Mouse (Mus musculus) c-Kit-positive CD71-positive TER-119-positive erythroid progenitor cells, embryonic 14.5 days (primary cell): Measurements from ENCODE around the gene Gm37240.

Experiments
- DNase-seq: peaks from one replicate; pipeline ENCODE4 v3.0.0-alpha.2; 2013; ENCODE audit warnings: low spot score

The Gm37240 gene

DNA sequence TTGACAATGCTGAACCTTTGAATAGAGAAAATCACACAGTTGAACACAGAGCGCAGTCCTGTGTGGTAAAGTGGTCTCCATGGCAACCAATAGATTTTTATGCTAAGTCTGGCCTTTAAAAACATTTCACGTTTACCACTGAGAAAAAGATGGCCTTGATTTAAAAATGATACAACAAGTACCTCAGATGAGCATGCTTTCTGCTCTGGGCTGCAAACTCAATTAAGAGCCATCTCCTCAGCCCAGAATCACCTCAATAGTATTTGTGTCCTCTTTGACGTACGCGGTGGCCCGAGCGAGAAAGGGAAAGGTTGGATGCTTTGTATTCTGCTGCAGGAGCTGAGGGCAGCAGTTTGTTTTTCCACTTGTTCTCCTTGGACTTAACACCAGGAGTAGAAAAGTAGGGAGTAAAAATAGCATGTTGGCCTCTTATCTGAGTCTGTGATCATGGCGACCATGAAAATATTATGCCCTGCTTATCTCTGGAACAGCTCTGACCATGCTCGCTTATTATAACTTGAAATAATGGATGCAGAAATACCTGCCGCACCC is 548.0 kb downstream of the Gm37240 start:
- DNase-seq: no peak

DNA sequence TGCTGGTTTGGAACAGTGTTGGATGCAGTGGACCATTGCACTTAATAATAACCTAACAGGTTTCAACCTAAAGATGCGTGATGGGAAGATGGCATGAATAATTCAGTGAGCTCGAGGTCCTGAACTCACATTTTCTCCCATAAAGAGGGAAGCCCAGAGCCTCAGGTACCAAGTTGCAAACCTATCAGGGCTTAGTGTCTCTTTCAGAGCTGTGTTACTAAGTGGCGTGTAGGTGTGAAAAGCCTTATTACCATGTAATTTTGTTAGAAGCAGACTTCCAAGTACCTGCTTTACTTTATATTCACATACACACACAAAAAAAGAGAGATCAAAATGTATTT is 548.6 kb downstream of the Gm37240 start:
- no peak for DNase-seq

DNA sequence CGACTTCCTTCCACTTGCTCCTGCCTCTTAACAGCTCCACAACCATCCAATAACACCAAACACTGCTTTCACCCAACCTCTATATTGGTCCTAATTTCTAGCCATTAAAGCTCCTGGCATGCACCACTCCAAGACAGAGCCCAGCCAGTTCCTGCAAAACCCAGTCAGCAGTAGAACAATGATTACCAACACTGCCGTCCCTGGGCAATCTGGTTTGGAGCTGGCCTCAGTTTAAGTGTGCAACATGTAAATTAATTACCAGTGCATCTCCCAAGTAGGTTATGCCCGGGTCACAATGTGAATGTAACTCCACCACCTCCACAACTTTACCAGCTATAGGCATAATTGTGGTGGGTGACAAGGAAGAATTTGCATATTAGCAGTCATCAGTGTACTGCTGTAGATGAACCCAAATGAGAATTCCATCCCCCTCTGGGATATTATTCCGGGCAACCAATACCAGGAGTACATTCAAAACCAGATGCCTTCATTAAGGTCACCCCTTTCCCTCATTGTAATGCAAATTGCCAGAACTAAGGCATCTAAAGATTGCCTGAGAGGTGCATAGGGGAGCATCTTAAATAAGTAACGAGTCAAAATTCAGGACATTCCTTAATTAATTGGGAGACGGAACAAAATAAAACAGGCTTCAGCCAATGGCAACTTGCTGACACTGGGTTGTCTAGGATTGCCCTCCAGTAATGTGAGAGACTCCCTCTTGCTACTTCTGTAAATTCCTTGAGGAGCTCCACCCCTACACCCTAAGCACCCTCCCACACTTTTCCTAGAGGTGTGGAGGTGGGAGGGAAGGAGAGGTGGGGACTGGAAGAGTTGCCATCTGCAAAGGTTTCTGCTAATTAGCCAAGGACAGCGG is 549.2 kb downstream of the Gm37240 start:
- DNase-seq: no peak

DNA sequence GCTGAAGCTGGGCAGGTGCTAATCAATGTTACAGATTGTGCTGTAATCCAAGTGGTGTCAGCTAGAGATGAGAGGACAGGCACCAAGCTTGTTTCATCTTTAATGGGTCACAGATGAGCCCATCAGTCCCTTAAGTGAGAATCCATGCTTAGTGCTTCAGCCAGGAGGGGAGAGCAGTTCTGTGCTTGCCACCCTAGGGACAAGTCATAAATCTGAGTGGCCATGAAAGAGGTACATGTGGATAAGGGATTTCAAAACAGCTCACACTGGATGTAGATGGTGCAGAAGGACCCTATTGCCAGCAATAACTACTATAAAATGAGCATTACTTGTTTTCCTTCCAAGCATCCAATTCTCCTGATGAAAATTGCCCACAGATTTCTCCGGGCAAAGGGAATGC is 551.8 kb downstream of the Gm37240 start:
- no peak for DNase-seq

DNA sequence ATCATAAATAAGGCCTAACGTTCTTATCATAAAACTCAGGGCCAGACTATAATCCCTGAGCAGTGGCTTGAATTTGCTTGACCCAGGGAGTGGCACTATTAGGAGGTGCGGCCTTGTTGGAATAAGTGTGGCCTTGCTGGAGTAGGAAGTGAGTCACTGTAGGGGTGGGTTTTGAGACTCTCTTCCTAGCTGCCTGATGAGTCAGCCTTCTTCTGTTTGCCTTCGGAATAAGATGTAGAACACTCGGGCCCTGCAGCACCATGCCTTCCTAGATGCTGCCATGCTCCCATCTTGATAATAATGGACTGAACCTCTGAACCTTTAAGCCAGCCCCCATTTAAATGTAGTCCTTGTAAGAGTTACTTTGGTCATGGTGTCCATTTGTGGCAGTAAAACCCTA is 555.0 kb downstream of the Gm37240 start:
- DNase-seq: no peak

DNA sequence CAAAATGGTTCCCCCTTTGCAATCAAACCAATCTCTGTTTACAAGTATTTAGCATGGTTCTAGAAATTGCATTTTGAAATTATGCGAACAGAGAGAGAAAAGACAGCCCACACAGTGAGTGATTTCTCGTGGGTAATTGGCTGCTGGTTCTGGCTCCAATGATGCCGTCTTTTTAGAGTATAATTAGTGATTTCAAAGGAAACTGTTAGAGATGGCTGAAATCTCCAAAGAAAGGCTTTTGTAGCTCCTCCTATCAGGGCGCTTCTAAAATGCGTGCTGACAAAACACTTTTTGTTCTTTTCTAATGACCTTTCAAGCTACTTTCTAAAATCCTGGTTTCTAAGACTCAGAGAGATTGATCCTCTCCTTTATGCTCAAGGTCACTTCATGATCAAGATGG is 569.1 kb downstream of the Gm37240 start:
- no peak for DNase-seq

DNA sequence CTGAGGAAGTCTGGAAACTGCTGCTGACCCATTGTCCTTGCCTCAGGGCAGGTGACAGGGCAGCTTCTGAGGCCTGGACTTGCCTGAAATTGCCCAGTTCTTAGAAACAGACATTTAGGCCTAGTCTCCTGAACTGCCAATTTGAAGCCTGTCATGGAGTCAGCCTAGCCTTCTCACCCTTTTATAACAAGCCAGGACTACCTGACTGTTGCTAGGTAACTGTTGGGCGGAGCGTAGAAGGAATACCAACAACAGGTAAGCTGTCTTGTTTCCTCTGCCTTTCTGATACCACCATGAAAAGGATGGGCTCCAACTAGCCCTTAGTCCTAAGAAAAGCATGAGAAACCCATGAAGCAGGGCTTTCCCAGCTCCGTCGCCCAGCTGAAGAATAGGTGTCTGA is 570.0 kb downstream of the Gm37240 start:
- no peak for DNase-seq

DNA sequence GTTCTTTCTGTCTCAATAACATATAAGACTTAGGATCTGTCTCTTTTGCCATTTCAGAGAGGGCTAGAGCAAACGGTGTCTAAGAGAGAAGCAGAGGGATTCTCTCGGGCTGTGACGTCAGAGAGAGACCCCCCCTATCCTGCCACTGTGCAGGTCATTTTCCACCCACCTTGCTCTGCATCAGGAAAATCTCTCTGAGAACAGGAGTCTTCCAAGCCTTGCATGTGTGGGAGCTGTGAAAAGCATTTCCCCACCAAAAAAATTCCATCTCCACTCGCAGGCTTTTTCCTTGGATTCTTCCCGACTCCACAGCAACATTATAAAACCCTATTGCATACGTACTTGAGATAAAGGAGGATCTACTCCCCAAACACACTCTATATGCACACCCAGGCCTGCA is 572.4 kb downstream of the Gm37240 start:
- no peak for DNase-seq

DNA sequence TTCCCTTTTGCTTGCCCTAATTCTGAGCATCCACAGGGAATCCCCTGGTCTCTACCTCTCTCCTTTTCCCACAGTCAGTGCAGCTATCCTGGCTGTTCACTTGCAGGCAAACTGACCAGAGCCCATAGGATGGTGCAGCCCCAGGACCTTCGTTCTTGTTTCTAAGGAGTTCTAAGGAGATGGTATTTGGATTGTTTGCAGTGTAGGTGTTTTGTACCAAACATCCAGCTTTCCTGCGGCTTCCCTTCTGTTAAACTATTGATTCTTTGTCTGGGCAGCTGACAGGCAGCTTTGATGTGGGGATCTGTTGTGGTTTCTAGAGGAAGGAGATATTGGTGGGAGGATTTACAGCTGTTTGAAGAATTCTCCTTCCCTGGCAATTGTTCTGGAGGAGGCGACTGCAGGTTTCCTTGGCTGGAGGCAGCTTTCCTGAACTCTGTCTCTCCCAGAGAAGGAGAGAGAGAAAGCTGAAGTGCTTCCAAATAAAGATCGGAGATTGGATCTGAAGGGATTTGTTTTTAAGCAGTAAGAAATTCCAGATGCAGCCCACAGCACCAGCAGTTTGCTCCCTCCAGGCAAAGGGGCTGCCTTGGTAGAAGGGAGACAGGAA is 573.6 kb downstream of the Gm37240 start:
- no peak for DNase-seq

DNA sequence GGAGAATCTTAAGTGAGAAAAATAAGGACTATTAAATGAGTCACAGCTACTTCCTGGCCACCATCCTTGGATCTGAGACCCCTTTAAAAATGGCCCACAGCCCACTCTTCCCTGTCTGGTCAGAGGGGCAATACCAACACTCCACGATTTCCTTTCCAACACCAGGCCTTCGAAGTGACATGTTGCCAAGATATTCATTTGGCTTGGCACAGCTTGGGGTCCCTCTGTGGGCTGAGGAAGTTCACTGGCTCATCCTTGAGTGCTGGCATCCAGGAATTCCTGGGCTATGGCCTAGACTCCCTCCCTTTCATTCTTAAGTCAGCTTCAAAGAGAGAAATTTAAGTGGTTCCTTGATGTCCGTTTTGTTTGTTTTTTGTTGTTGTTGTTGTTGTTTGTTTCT is 576.1 kb downstream of the Gm37240 start:
- DNase-seq: no peak

DNA sequence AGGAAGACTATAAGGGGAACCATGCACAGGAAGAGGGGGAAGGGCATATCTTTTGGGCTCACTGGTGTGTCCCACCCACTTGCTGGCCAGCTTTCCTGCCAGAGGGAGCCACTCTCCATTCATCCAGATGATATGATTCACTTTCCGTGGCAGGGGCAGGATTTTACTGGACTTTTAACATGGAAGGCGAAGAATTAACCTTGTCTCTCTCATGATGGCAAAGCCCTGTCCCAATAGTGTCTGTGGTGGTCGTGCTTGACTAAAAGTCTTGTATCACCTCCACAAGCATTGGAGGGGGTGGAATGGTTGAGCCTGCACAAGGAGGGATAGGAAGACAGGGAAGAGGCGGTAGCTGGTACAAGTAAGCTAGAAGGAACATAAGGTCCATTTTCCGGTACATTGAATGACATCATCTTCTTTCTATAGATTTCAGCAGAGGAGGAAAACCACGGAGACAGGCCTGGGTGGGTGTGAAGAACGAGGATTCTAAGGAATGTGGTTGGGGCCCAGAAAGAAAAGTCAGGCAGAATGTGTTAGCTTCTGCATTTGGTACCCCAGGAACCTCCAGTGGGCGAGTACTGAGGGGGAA is 576.8 kb downstream of the Gm37240 start:
- DNase-seq: no peak

DNA sequence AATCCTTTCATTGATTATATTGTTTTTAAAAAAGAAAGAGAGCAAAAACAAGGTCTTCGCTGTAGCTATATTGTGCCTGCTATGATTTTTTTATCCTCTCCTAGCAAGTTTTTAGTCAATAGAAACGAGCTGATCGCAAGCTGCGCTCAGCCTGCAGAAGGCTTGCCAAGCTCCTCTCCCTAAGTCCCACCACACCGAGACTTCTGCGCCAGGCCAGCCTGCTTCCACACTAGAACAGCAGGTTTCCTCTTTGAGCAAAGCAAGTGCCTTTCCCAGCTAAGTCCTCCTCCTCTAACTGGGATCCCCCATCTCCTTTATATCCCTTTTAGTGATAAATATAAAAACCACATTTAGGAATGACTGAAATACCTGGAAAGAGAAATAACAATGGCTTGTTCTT is 578.1 kb downstream of the Gm37240 start:
- DNase-seq: no peak

DNA sequence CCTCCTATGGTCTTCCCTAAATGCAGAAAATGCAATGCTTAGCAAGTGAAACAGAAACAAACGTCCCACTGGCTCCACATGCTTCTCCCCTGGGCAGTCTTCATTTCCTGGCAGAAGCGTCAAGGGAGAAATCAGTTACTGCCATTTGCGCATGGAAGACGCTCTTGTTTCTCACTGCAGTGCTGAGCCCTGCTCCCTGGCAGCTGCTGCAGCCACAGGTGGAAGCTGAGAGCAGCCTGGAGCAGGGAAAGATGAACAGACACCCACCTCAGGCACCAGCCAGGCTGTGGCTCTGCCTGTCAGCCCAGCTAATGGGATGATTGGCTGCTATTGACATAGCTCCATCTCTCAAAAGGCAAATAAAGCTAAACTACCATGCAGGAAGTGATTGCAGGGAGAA is 578.6 kb downstream of the Gm37240 start:
- DNase-seq: no peak

DNA sequence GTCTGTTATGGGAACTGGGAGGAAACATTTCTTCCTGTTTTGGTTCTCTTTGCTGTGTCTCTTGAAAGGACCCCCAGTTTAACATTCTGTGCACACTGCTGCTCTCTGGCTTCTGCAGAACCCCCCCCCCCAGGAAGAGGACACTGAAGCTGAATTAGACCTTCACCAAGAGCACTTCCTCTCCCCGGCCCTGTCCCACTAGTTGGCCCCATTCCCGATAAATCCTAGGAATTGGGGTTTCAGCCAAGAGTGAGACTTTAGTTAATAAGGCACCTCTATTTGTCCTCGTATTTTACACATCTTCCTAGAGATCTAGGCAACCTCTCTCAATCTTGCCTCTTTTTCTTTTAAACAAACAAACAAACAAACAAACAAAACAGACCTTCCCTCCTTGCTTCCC is 585.5 kb downstream of the Gm37240 start:
- DNase-seq: no peak

DNA sequence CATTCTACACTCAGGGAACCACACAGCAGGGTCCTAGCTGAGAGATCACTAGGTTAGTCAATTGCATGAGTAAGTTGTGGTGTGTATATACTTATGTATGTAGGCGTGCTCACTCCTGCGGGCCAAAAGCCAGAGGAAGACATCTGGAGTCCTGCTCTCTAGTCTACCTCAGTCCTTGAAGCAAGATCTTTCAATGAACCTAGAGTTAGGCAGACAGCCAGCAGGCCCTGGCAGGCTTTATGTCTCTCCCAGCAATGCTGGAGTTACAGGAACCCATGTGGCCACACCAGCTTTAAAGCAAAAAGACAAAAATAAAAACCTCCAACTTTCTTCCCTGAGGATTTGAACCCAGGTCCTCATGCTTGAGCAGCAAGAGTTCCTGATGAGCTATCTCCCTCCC is 586.0 kb downstream of the Gm37240 start:
- DNase-seq: no peak

DNA sequence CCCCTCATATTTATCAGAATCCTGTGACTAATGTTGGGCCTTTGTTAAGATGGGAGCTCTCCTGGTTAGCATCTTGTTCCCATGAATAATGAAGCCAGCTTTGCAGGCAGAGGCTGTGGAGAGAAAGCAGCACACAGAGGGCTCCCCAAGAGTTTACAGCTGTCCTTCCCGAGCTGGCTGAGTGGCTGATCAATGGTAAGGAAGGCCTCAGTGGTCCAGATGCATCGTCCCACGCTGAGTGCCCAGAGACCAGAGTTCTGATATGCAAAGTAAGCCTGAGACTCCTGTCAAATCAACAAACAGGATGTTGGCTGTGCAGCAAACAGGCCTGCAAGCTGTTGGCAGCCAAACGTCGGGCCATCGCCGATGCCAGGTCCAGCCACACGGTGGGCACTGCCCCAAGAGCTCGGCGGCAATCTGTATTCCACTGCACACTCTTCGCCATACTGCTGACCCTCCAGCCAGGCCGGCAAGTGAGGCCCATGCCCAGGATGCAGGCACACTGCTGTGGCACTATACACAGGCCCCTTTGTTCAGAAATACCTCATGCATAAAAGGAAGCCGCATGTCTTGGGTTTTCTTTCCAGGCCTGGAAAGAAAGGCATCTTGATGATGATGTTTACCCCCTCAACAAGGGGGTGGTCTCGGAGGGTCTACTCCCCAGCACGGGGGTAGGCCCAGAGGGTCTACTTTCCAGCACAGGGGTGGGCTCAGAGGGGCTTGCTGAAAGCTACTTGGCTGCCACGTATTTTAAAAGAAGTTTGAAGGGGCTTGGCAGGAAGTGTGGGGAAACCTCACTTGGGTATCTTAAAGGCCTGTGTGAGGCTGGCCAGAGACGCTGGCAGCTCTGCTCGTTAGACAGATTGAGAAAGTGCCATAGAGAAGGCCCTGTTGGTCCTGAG is 587.4 kb downstream of the Gm37240 start:
- no peak for DNase-seq

DNA sequence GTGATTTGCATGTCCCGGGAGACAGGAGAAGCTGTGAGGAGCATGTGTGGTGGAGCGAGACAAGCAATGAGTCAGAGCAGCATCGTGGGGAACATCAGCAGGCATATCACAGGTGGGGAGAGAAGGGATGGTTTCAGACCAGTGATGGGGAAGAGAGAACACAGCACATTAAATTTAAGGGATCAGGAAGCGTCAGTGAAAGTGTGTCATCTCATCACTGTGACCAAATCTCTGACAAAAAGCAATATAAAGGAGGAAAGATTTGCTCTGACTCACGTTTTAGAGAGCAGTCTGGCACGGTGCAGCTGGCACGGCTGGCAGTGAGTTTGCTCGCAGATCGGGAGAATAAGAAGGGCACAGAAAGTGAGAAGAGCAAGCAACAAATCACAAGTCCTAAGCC is 592.1 kb downstream of the Gm37240 start:
- DNase-seq: no peak

DNA sequence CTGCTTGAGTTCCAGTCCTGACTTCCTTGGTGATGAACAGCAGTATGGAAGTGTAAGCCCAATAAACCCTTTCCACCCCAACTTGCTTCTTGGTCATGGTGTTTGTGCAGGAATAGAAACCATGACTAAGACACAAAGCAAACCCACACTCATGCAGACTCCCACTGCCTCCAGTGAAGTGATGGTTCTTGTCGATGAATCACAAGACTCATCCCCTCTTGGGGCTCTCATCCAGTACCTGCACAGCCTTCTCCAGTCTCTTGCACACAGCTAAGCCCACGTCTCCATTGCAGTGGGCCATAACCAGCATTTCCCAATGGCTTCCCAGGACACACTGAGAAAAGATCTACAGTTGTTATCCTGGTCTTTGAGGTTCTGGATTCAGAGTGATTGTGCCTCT is 599.7 kb downstream of the Gm37240 start:
- no peak for DNase-seq

DNA sequence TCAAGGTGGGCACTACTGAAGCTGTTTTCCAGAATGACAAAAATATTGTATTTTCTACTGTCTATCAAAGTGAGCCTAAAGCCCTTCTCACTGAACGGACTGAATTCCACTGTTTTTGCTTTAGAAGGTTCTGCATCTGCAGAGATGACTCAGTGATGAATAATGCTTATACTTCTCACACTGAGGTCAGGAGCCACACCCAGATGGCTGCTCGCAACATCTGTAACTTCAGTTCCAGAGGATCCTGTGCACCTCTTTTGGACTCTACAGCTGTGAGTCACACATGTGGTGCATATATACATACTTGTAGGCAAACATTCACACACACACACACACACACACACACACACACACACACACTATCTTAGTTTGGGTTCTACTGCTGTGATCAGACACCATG is 602.8 kb downstream of the Gm37240 start:
- no peak for DNase-seq

DNA sequence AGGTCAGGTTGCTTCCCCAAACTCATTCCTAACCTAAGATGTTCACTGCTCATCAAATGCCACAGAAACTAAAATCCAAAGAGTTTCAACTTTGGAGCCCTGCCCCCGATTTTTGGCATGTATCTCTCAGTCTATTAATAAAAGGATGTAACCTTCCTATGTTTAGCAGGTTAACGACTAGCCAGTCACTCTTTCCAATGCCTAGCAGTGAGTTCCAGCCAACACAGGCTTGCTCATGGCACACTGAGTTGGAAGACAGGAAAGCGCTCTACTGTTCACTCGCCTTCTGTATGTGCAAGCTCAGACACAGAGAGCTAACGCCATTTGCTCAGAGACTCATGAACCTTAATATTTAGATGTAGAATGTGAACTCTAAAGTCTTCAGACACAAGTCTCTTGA is 604.5 kb downstream of the Gm37240 start:
- DNase-seq: no peak

DNA sequence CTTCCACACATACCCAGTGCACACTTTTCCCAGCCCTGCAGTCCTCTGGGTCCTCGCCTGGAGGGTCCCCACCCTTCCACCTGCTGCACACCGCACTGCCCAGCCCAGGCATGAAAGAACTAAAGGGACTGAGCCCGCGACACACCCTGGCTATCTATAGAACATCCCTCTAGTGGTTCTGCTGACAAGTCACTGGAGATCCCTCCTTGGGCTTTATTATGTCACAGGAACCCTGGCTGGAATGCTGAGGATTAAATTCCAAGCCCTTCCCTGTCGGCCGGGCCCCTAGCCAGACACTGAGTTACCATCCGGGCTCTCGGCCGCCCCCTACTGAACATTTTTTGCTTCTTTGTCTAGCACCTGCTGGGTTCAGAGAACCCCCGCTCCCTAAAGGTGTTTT is 612.2 kb downstream of the Gm37240 start:
- no peak for DNase-seq

DNA sequence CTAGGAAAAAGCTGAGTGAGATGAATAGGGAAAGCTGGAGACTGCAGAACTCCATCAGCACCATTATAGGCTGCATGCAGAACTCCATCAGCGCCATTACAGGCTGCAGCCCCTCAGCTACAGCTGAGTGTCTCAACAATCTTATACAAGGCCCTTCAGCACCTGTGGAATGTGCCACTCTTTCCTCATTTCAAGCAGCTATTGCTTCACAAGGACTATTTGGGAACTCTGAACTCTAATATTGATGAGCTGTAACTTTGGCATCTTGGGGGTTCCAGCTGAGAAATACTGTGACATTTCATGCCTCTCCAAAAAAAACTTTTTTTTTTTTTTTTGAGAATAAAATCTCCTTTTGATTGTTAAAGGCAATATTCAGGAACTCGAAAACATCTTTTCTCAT is 615.8 kb downstream of the Gm37240 start:
- no peak for DNase-seq
